Comparison of ENCODE assay signal across 18 mouse cellular contexts in genomic region chr9:95654356-95654755, GRCm38 (mm10). TPM values are rescaled to one million over a fixed set of nuclear protein-coding genes. Genes with fewer than 3 reads are reported as not detected.
"Had no signal": no experiment of that assay in that cellular context is flagged by ENCODE, and none has a peak within 500 bp of the region (broad histone marks: within the 10 kb centered on the region; RNA-seq: fewer than 3 reads in every experiment).

No protein-coding gene starts in this region.

- H3K9ac ChIP-seq: kidney, embryonic 15.5 days; limb, embryonic 12.5 days; limb, embryonic 15.5 days; liver, embryonic 14.5 days; liver, postnatal 0 days; stomach, embryonic 15.5 days had no signal

- H3K4me3 ChIP-seq: kidney, embryonic 15.5 days; limb, embryonic 12.5 days; limb, embryonic 15.5 days; stomach, embryonic 15.5 days had no signal

- DNase-seq: kidney, adult 11 months; kidney, adult 8-10 months; kidney, postnatal 10 days; kidney, postnatal 36 days; left cerebral cortex, postnatal 4 days; liver, postnatal 0 days; midbrain, embryonic 14.5 days; right cerebral cortex, postnatal 4 days; spleen, adult 18-20 months; thymus, postnatal 25 days had no signal

- ATAC-seq: liver, postnatal 0 days had no signal

- H3K9me3 ChIP-seq: kidney, embryonic 15.5 days; limb, embryonic 15.5 days; stomach, embryonic 15.5 days had no signal

- H3K36me3 ChIP-seq: kidney, embryonic 15.5 days; limb, embryonic 12.5 days; limb, embryonic 15.5 days; stomach, embryonic 15.5 days had no signal

- H3K4me1 ChIP-seq: kidney, embryonic 15.5 days; limb, embryonic 15.5 days; stomach, embryonic 15.5 days had no signal

- H3K4me2 ChIP-seq: kidney, embryonic 15.5 days; limb, embryonic 12.5 days; limb, embryonic 15.5 days; liver, embryonic 11.5 days; midbrain, embryonic 11.5 days; stomach, embryonic 15.5 days had no signal

- H3K27me3 ChIP-seq: kidney, embryonic 15.5 days; limb, embryonic 12.5 days; limb, embryonic 15.5 days; stomach, embryonic 15.5 days had no signal

- H3K27ac ChIP-seq: kidney, embryonic 15.5 days; limb, embryonic 12.5 days; limb, embryonic 15.5 days; liver, embryonic 14.5 days; stomach, embryonic 15.5 days had no signal

RNA-seq across cellular contexts. Expression of gene Pcolce2, which starts 17.0 kb away (rescaled TPM):
- total RNA-seq: megakaryocyte-erythroid progenitor cell, adult 5-6 weeks had no signal
